Mouse (Mus musculus) stomach, embryonic 16.5 days (tissue): ENCODE results near the gene Lrrc43. TPM values are rescaled to one million over a fixed set of nuclear protein-coding genes. Genes with fewer than 3 reads are reported as not detected.
A peak's percentile ranks its signal among the peaks of the same experiment; 100 is the strongest.

ENCODE experiments used
- ATAC-seq: fragments of 200-750 bp; cut with Nextera tagmentation; 2 replicates; pipeline ENCODE4 v1.8.0; 2017; ENCODE audit warnings: moderate number of reproducible peaks, moderate TSS enrichment; ENCODE audit not compliant: insufficient read depth, low FRiP score
- H3K27ac ChIP-seq: fragments of 300-500 bp; sonication (generic); 2 replicates; pipeline ENCODE4 v1.5.1; 2014; ENCODE audit warnings: low read length
- H3K27me3 ChIP-seq: fragments of 300-500 bp; sonication (generic); 2 replicates; pipeline ENCODE4 v1.6.1; 2014; ENCODE audit warnings: low read length, control low read depth, mixed read lengths; ENCODE audit not compliant: control insufficient read depth, insufficient read depth
- H3K36me3 ChIP-seq: fragments of 300-500 bp; sonication (generic); 2 replicates; pipeline ENCODE4 v1.6.1; 2014; ENCODE audit warnings: low read length; ENCODE audit not compliant: control insufficient read depth, insufficient read depth
- H3K4me1 ChIP-seq: fragments of 300-500 bp; sonication (generic); 2 replicates; pipeline ENCODE4 v1.6.1; 2014; ENCODE audit warnings: low read length, control low read depth, mixed read lengths; ENCODE audit not compliant: control insufficient read depth, insufficient read depth
- H3K4me2 ChIP-seq: fragments of 300-500 bp; sonication (generic); 2 replicates; pipeline ENCODE4 v1.6.1; 2014; ENCODE audit warnings: low read depth, low read length, mixed read lengths
- H3K4me3 ChIP-seq: fragments of 300-500 bp; sonication (generic); replicated peaks from 2 replicates; pipeline ENCODE4 v1.5.1; 2014; ENCODE audit warnings: mild to moderate bottlenecking, low read length
- H3K9ac ChIP-seq: fragments of 300-500 bp; sonication (generic); 2 replicates; pipeline ENCODE4 v1.6.1; 2014; ENCODE audit warnings: low read length
- H3K9me3 ChIP-seq: fragments of 300-500 bp; sonication (generic); replicated peaks from 2 replicates; pipeline ENCODE4 v1.6.1; 2016; ENCODE audit warnings: low read length, control low read depth; ENCODE audit not compliant: control insufficient read depth
- WGBS: fragments of 180-500 bp; shearing (Covaris S2); extraction: QIAGEN DNeasy Blood & Tissue Kit; methylation state at CpG from one replicate; pipeline ENCODE4 v1.1.7; 2014; 5-methylcytosine and 5-hydroxymethylcytosine counted together
- microRNA-seq: library from miRNA; unstranded; fragments of <30 nt; microRNA quantifications from one replicate; pipeline ENCODE4, GENCODE M21; 2016
- polyA plus RNA-seq: library from polyadenylated mRNA; unstranded; fragments of >200 nt; fragmentation: Nextera tagmentation; extraction: Ambion mirVana; gene quantifications from 2 replicates; pipeline ENCODE4 v1.2.1, GENCODE M21; 2015

The Lrrc43 gene
- polyA plus RNA-seq, 1 experiment from 2014 or later: not detected

GRCm38 (mm10) chr5:123525281-123525680 lies 36.2 kb downstream of the Lrrc43 start, which contains the start of gene Gm49027:
Gene Gm49027 (minus strand): TSS chr5:123525488.
- WGBS: 79% methylated on average over 7 of the region's 7 CpGs
- peak within 1 kb of the TSS; percentile 61 for H3K4me2 ChIP-seq
- no peaks in the 10 kb centered on the region for H3K36me3 ChIP-seq
- H3K27ac ChIP-seq: no peak within 1 kb of the TSS
- 0 out of 2 replicates have a peak within 1 kb of the TSS, but pooled peaks have one; percentile 57 for H3K9ac ChIP-seq
- H3K9me3 ChIP-seq: no peaks in the 10 kb centered on the region
- ATAC-seq: no peak
- H3K4me3 ChIP-seq: peak within 1 kb of the TSS; percentile 90
- H3K27me3 ChIP-seq: no peaks in the 10 kb centered on the region
- peaks cover 11% of the 10 kb centered on the region for H3K4me1 ChIP-seq

- H3K4me3 ChIP-seq: no peak overlapping the region
- H3K27ac ChIP-seq: no peak overlapping the region
- H3K4me2 ChIP-seq: no peak overlapping the region
- 86% methylated on average over 9 of the region's 9 CpGs for WGBS
- no peaks in the 10 kb centered on the region for H3K27me3 ChIP-seq
- H3K9me3 ChIP-seq: no peaks in the 10 kb centered on the region
- H3K36me3 ChIP-seq: no peaks in the 10 kb centered on the region
- H3K4me1 ChIP-seq: peaks cover 11% of the 10 kb centered on the region
- H3K9ac ChIP-seq: no peak overlapping the region
- ATAC-seq: no peak
Measured at GRCm38 (mm10) chr5:123525916-123526495, 36.9 kb downstream of the Lrrc43 start.

GRCm38 (mm10) chr5:123528641-123529040 lies 39.5 kb downstream of the Lrrc43 start:
- Histone ChIP-seq H3K27ac (no peak overlapping the region), H3K4me3 (no peak overlapping the region), H3K4me2 (no peak overlapping the region), H3K27me3 (no peaks in the 10 kb centered on the region), H3K9ac (no peak overlapping the region), H3K36me3 (no peaks in the 10 kb centered on the region), H3K9me3 (no peaks in the 10 kb centered on the region), H3K4me1 (peaks cover 4% of the 10 kb centered on the region)
- ATAC-seq: no peak
- WGBS: 73% methylated on average over 7 of the region's 7 CpGs

GRCm38 (mm10) chr5:123530056-123530455 lies 41.0 kb downstream of the Lrrc43 start:
- no peaks in the 10 kb centered on the region for H3K9me3 ChIP-seq
- H3K27me3 ChIP-seq: no peaks in the 10 kb centered on the region
- H3K27ac ChIP-seq: no peak overlapping the region
- no peak overlapping the region for H3K4me3 ChIP-seq
- no peaks in the 10 kb centered on the region for H3K36me3 ChIP-seq
- ATAC-seq: no peak
- H3K4me2 ChIP-seq: no peak overlapping the region
- 87% methylated on average over 8 of the region's 8 CpGs for WGBS
- H3K9ac ChIP-seq: no peak overlapping the region
- H3K4me1 ChIP-seq: no peaks in the 10 kb centered on the region

- H3K36me3 ChIP-seq: no peaks in the 10 kb centered on the region
- H3K27me3 ChIP-seq: no peaks in the 10 kb centered on the region
- H3K4me3 ChIP-seq: no peak overlapping the region
- whole genome bisulfite sequencing: 92% methylated on average over 10 of the region's 10 CpGs
- H3K4me2 ChIP-seq: no peak overlapping the region
- H3K4me1 ChIP-seq: no peaks in the 10 kb centered on the region
- H3K27ac ChIP-seq: no peak overlapping the region
- H3K9ac ChIP-seq: no peak overlapping the region
- no peak for ATAC-seq
- no peaks in the 10 kb centered on the region for H3K9me3 ChIP-seq
Measured at GRCm38 (mm10) chr5:123533801-123534200, 44.7 kb downstream of the Lrrc43 start.

GRCm38 (mm10) chr5:123555693-123556092 lies 66.6 kb downstream of the Lrrc43 start:
- Histone ChIP-seq H3K9ac (no peak overlapping the region), H3K4me1 (no peaks in the 10 kb centered on the region), H3K4me2 (no peak overlapping the region), H3K27ac (no peak overlapping the region), H3K9me3 (no peaks in the 10 kb centered on the region), H3K4me3 (no peak overlapping the region), H3K27me3 (no peaks in the 10 kb centered on the region), H3K36me3 (0 out of 2 replicates have a peak, but pooled peaks cover 3% of the 10 kb centered on the region)
- 83% methylated on average over 7 of the region's 7 CpGs for WGBS
- no peak for ATAC-seq

- no peak for ATAC-seq
- no peak overlapping the region for H3K9ac ChIP-seq
- no peak overlapping the region for H3K4me3 ChIP-seq
- H3K27me3 ChIP-seq: no peaks in the 10 kb centered on the region
- H3K9me3 ChIP-seq: no peaks in the 10 kb centered on the region
- no peak overlapping the region for H3K4me2 ChIP-seq
- no peak overlapping the region for H3K27ac ChIP-seq
- H3K4me1 ChIP-seq: no peaks in the 10 kb centered on the region
- WGBS: 65% methylated on average over 2 of the region's 2 CpGs
- 0 out of 2 replicates have a peak, but pooled peaks cover 4% of the 10 kb centered on the region for H3K36me3 ChIP-seq
Measured at GRCm38 (mm10) chr5:123556451-123556850, 67.3 kb downstream of the Lrrc43 start.

Small RNA genes lying within 50 kb of the gene (microRNA-seq; reads per million reads assigned to microRNA genes)
- 0.66 reads per million for gene Mir7647

Other genes with a start within 250 kb of the Lrrc43 start
- gene Wdr66, start 237.2 kb upstream of the Lrrc43 start, polyA plus RNA-seq: 0.84 and 1.1 TPM in 2 replicates
- 18.7 and 20.4 TPM in 2 replicates for gene Bcl7a, start 145.5 kb upstream of the Lrrc43 start, polyA plus RNA-seq
- gene Mlxip, start 94.5 kb upstream of the Lrrc43 start, polyA plus RNA-seq: 17.3 and 17.4 TPM in 2 replicates
- gene Il31, start 184 bp downstream of the Lrrc43 start, polyA plus RNA-seq: not detected in 2 replicates
- gene B3gnt4, start 21.2 kb downstream of the Lrrc43 start, polyA plus RNA-seq: 0.19 and 0.90 TPM in 2 replicates
- gene Diablo, start 34.9 kb downstream of the Lrrc43 start, polyA plus RNA-seq: 94.8 and 100 TPM in 2 replicates
- 3.3 and 4.2 TPM in 2 replicates for gene Gm49027, start 36.2 kb downstream of the Lrrc43 start, polyA plus RNA-seq
- gene Vps33a, start 83.7 kb downstream of the Lrrc43 start, polyA plus RNA-seq: 24.8 and 25.0 TPM in 2 replicates
- 40.6 and 46.1 TPM in 2 replicates for gene Clip1, start 195.3 kb downstream of the Lrrc43 start, polyA plus RNA-seq
- gene Zcchc8, start 231.8 kb downstream of the Lrrc43 start, polyA plus RNA-seq: 61.1 and 64.5 TPM in 2 replicates